8 mouse cellular contexts compared by ENCODE assay signal in the genomic region with DNA sequence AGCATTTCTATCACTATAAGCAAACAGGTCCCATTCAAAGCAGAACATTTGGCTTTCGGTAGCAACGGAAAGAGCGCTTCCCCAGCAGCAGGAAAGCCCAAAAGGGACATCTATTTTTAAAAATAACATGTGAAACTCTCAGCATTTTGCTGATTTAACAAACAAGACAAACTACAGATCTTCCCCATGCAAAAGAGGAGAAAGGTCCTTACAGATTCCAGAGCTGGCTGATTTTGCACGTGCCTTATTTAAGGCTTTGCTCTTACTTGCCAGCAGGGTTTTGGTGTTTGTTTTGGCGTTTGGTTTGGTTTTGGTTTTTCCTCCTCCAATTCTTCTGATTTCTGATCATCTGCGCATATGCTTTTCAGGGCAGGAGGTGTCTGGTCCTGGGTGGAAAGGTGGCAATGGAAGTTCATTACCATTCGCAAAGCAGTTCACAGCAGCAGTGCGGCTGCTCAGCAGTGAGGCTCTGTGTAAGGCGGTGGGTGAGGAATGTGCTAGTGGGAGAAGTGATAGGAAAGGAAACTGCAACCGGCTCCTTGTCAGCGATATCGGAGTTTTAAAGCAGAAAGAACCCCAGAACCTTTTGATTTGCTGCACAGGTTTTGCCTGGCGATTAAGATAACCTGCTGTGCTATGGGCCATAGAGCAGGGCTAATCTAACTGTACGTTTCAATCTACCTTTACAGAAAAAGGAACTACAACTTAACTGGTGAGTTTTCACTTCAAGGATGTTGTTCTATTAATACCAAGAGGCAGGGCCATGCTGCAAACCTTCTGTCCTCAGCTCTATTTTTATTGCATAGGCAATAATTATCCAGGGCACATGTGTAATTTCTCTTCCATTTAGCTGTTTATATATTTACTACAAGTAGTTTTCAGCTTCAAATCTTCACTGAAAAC. TPM values are rescaled to one million over a fixed set of nuclear protein-coding genes. Genes with fewer than 3 reads are reported as not detected.
DNase-seq lines count a peak whose midpoint lies in the region; ATAC-seq and TF ChIP-seq lines count a peak whose summit lies in the region.

No protein-coding gene starts in this region.

- no peaks in the 10 kb centered on the region for H3K27me3 ChIP-seq in embryonic facial prominence, embryonic 12.5 days
- H3K27me3 ChIP-seq in embryonic facial prominence, embryonic 10.5 days (replicated peaks; ENCODE audit: low read depth, poor library complexity, severe bottlenecking), result no peaks in the 10 kb centered on the region; the same call in 1 of the 2 replicates
- H3K27me3 ChIP-seq in testis, adult 2 months (ENCODE audit: control insufficient read depth, insufficient read depth, low read length), result no peaks in the 10 kb centered on the region
- no peaks in the 10 kb centered on the region for H3K27me3 ChIP-seq in hindbrain, embryonic 14.5 days (ENCODE audit: control insufficient read depth, insufficient read depth, low read length)
- no peaks in the 10 kb centered on the region for H3K27me3 ChIP-seq in limb, embryonic 14.5 days (ENCODE audit: control insufficient read depth, insufficient read depth, low read length)

- no peaks in the 10 kb centered on the region for H3K36me3 ChIP-seq in embryonic facial prominence, embryonic 12.5 days
- H3K36me3 ChIP-seq in embryonic facial prominence, embryonic 10.5 days (replicated peaks), result no peaks in the 10 kb centered on the region
- no peaks in the 10 kb centered on the region for H3K36me3 ChIP-seq in testis, adult 2 months (ENCODE audit: control insufficient read depth, insufficient read depth, low read length)
- H3K36me3 ChIP-seq in hindbrain, embryonic 14.5 days (replicated peaks; ENCODE audit: control insufficient read depth, insufficient read depth), result no peaks in the 10 kb centered on the region
- no peaks in the 10 kb centered on the region for H3K36me3 ChIP-seq in limb, embryonic 14.5 days (ENCODE audit: control insufficient read depth, insufficient read depth, low read length)

- no peak overlapping the region for H3K9ac ChIP-seq in embryonic facial prominence, embryonic 12.5 days
- H3K9ac ChIP-seq in hindbrain, embryonic 14.5 days, result no peak overlapping the region
- H3K9ac ChIP-seq in limb, embryonic 14.5 days (ENCODE audit: low read depth, low read length, severe bottlenecking), result peak overlapping the region; percentile 3; the same call in 1 of the 2 replicates

- TF ChIP-seq CTCF in testis, adult 2 months (IDR thresholded peaks at IDR 0.05; ENCODE audit: control insufficient read depth, insufficient read depth, insufficient replicate concordance, low read depth, low read length), result no peak

- no peak for DNase-seq in embryonic facial prominence, embryonic 10.5 days (ENCODE audit: low spot score)
- DNase-seq in testis, postnatal 10 days (ENCODE audit: low spot score), result no peak
- no peak for DNase-seq in hindbrain, embryonic 14.5 days (ENCODE audit: low spot score)
- peak; percentile 21 for DNase-seq in limb, embryonic 14.5 days (ENCODE audit: low spot score)
- DNase-seq in right cerebral cortex, postnatal 36 days (ENCODE audit: low spot score in 2 of 2), result peak; percentile 23
- DNase-seq in urinary bladder, adult 2 months (ENCODE audit: low spot score), result no peak

- 32% methylated on average over 14 of the region's 14 CpGs for WGBS in embryonic facial prominence, embryonic 12.5 days
- 34% methylated on average over 14 of the region's 14 CpGs for WGBS in embryonic facial prominence, embryonic 10.5 days
- 31% methylated on average over 14 of the region's 14 CpGs for WGBS in hindbrain, embryonic 14.5 days
- 26% methylated on average over 14 of the region's 14 CpGs for WGBS in limb, embryonic 14.5 days

- no peak overlapping the region for H3K27ac ChIP-seq in embryonic facial prominence, embryonic 12.5 days
- no peak overlapping the region for H3K27ac ChIP-seq in embryonic facial prominence, embryonic 10.5 days (replicated peaks)
- H3K27ac ChIP-seq in testis, adult 2 months (ENCODE audit: control insufficient read depth, insufficient read depth, low read depth, low read length), result peak overlapping the region; percentile 53
- H3K27ac ChIP-seq in hindbrain, embryonic 14.5 days, result no peak overlapping the region
- H3K27ac ChIP-seq in limb, embryonic 14.5 days (replicated peaks; ENCODE audit: low read depth, low read length), result no peak overlapping the region

- H3K4me2 ChIP-seq in embryonic facial prominence, embryonic 12.5 days (replicated peaks), result peak overlapping the region; percentile 25; the same call in 1 of the 2 replicates
- H3K4me2 ChIP-seq in hindbrain, embryonic 14.5 days (replicated peaks), result peak overlapping the region; percentile 9
- H3K4me2 ChIP-seq in limb, embryonic 14.5 days (replicated peaks; ENCODE audit: low read depth, low read length, severe bottlenecking), result no peak overlapping the region; the same call in 1 of the 2 replicates

- no peaks in the 10 kb centered on the region for H3K9me3 ChIP-seq in embryonic facial prominence, embryonic 12.5 days
- no peaks in the 10 kb centered on the region for H3K9me3 ChIP-seq in embryonic facial prominence, embryonic 10.5 days
- no peaks in the 10 kb centered on the region for H3K9me3 ChIP-seq in hindbrain, embryonic 14.5 days (ENCODE audit: control insufficient read depth, low read length)
- H3K9me3 ChIP-seq in limb, embryonic 14.5 days (ENCODE audit: control insufficient read depth, low read length), result no peaks in the 10 kb centered on the region

- H3K4me3 ChIP-seq in embryonic facial prominence, embryonic 12.5 days, result no peak overlapping the region
- no peak overlapping the region for H3K4me3 ChIP-seq in embryonic facial prominence, embryonic 10.5 days
- no peak overlapping the region; the same call in 1 of the 2 replicates for H3K4me3 ChIP-seq in testis, adult 2 months (ENCODE audit: control insufficient read depth, low read depth, low read length)
- no peak overlapping the region for H3K4me3 ChIP-seq in hindbrain, embryonic 14.5 days (replicated peaks; ENCODE audit: low read length)
- peak overlapping the region; percentile 2 for H3K4me3 ChIP-seq in limb, embryonic 14.5 days (replicated peaks; ENCODE audit: low read length)

- H3K4me1 ChIP-seq in embryonic facial prominence, embryonic 12.5 days, result no peaks in the 10 kb centered on the region
- H3K4me1 ChIP-seq in embryonic facial prominence, embryonic 10.5 days, result no peaks in the 10 kb centered on the region
- no peaks in the 10 kb centered on the region for H3K4me1 ChIP-seq in testis, adult 2 months (ENCODE audit: control insufficient read depth, insufficient read depth, low read length)
- H3K4me1 ChIP-seq in hindbrain, embryonic 14.5 days (replicated peaks; ENCODE audit: control insufficient read depth, insufficient read depth, low read length), result no peaks in the 10 kb centered on the region
- peaks cover 6% of the 10 kb centered on the region; the same call in 1 of the 2 replicates for H3K4me1 ChIP-seq in limb, embryonic 14.5 days (ENCODE audit: control insufficient read depth, insufficient read depth, low read length)

- 0 out of 2 replicates have a peak, but pooled peaks have one; percentile 27 for TF ChIP-seq POLR2A in testis, adult 2 months (IDR thresholded peaks at IDR 0.05; ENCODE audit: control insufficient read depth, low read depth, low read length)
- no peak for TF ChIP-seq POLR2A in limb, embryonic 14.5 days (IDR thresholded peaks at IDR 0.05; ENCODE audit: borderline replicate concordance, extremely low read depth, insufficient read depth, insufficient read length)

- no peak for ATAC-seq in embryonic facial prominence, embryonic 12.5 days (ENCODE audit: insufficient number of reproducible peaks, insufficient read depth, low FRiP score, low TSS enrichment)
- ATAC-seq in hindbrain, embryonic 14.5 days (ENCODE audit: low FRiP score), result no peak
- no peak for ATAC-seq in limb, embryonic 14.5 days (ENCODE audit: low FRiP score, low read depth)

RNA-seq across cellular contexts. Expression of a gene that starts 8.1 kb away (rescaled TPM):
- 22.7 and 24.7 TPM in 2 replicates for polyA plus RNA-seq in embryonic facial prominence, embryonic 12.5 days (2016; fragmentation: Nextera tagmentation; extraction: Ambion mirVana)
- 14.9 and 16.1 TPM in 2 replicates for polyA plus RNA-seq in embryonic facial prominence, embryonic 10.5 days (2016; fragmentation: Nextera tagmentation; extraction: Ambion mirVana)
- polyA plus RNA-seq in testis, adult 2 months (2012; rRNA removed), result 9.0 and 12.0 TPM in 2 replicates
- 32.8 and 37.1 TPM in 2 replicates for polyA plus RNA-seq in hindbrain, embryonic 14.5 days (2014; fragmentation: Nextera tagmentation; extraction: Ambion mirVana)
- polyA plus RNA-seq in limb, embryonic 14.5 days (2012; rRNA removed), result 9.9 and 10.6 TPM in 2 replicates
- polyA plus RNA-seq in limb, embryonic 14.5 days (2014; fragmentation: Nextera tagmentation; extraction: Ambion mirVana), result 25.4 and 28.0 TPM in 2 replicates
- polyA plus RNA-seq in urinary bladder, adult 2 months (2012; rRNA removed), result 14.6 and 16.6 TPM in 2 replicates

RNA-seq across cellular contexts. Expression of a gene that starts 54.4 kb away (rescaled TPM):
- polyA plus RNA-seq in embryonic facial prominence, embryonic 12.5 days (2016; fragmentation: Nextera tagmentation; extraction: Ambion mirVana), result not detected in 2 replicates
- 0.11 TPM in 1 of 2 replicates, not detected in the other for polyA plus RNA-seq in embryonic facial prominence, embryonic 10.5 days (2016; fragmentation: Nextera tagmentation; extraction: Ambion mirVana)
- polyA plus RNA-seq in testis, adult 2 months (2012; rRNA removed), result 121 and 125 TPM in 2 replicates
- polyA plus RNA-seq in hindbrain, embryonic 14.5 days (2014; fragmentation: Nextera tagmentation; extraction: Ambion mirVana), result not detected in 2 replicates
- polyA plus RNA-seq in limb, embryonic 14.5 days (2012; rRNA removed), result not detected in 2 replicates
- polyA plus RNA-seq in limb, embryonic 14.5 days (2014; fragmentation: Nextera tagmentation; extraction: Ambion mirVana), result not detected in 2 replicates
- polyA plus RNA-seq in urinary bladder, adult 2 months (2012; rRNA removed), result not detected in 2 replicates

Comparison
In these comparisons a context has a peak if more than half of its experiments do, and no peak if none do; other contexts are left out.
1. DNase-seq: peak in limb, embryonic 14.5 days (single experiment) and right cerebral cortex, postnatal 36 days (2 of 2); none in embryonic facial prominence, embryonic 10.5 days (single experiment), testis, postnatal 10 days (single experiment), hindbrain, embryonic 14.5 days (single experiment) and urinary bladder, adult 2 months (single experiment).
2. RNA of a gene that starts 54.4 kb away (polyA plus RNA-seq): 121 to 125 TPM in testis, adult 2 months; 0.11 TPM in embryonic facial prominence, embryonic 10.5 days, not detected in limb, embryonic 14.5 days, not detected in embryonic facial prominence, embryonic 12.5 days, not detected in hindbrain, embryonic 14.5 days and not detected in urinary bladder, adult 2 months; every median in the first group is over 100 times any median in the second.